Mouse (Mus musculus): ENCODE data around the gene Lrrk1. TPM values are rescaled to one million over a fixed set of nuclear protein-coding genes. Genes with fewer than 3 reads are reported as not detected.

Gene Lrrk1
- 16.6 and 18.5 TPM in 2 replicates for total RNA-seq (2021)
- long read RNA-seq, partial matches to known transcripts: 4 of 9 reads
- long read RNA-seq, other reads (novel, unspliced or antisense): 4 of 9 reads

- DNase-seq: peak; percentile 72
Measured at GRCm38 (mm10) chr7:66387813-66388521, at the start of gene Lrrk1. Gene Lrrk1, minus strand, starts transcription at chr7:66388350.

DNA sequence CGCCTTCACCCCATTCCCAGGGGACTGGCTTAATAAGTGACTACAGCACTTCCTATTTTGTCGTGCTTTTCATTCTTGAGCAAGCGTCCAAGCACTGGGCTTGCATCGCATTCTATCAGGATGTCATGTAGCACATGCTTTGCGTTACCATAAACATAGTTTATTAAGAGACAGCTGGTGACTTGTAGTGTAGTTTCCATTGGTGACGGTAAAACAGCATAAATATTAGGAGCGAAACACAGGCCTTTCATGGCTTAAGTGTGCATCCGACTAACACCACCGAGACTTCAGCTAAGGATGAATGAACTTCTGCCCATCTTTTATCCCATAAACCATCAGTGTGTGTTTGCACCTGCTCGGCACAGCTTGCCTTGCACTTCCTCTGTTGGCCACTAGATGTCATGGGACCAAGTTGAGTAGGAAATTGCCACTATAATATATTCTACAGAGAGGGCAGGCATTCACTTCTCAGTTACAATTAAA lies 46.3 kb upstream of the Lrrk1 start:
- DNase-seq: peak; percentile 70

DNA sequence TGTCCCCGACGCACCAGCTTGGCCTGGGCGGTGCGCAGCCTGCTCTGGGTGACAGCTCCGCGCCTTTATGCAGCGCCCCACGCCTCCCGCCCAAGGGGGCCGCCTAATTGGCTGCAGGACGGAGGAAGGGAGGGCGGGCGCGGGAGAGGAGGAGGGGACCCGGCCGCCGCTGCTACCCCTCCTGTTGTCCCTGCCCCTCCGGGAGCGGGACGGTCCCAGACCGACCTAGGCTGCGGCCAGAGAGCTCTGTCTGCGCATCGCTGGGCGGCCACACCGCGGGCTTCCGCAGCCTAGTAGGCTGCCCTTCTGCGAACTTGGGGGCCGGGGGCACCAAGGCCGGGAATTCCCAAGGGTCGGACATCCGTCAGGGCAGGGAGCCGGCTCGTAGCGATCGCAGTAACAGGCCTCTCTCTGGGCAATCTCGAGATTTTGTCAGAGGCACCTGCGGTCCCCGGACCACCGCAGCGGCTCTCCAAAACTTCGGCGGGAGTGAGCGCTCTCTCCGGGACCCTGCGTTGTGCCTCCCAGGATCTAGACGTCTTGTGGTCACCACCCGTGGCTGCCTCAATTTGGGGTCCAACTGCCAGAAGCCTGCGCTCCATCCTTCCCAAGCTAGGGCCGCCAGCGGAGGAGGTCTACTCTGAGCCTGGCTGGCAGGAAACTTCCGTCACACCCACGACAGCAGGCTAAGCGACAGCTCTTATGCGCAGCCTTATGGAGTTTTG lies 39.4 kb upstream of the Lrrk1 start, which contains the start of gene Aldh1a3:
Aldh1a3 (minus strand) TSS at position 81 of the 725 bp plus-strand sequence.
- peak; percentile 64 for DNase-seq

GRCm38 (mm10) chr7:66427053-66427436 lies 38.9 kb upstream of the Lrrk1 start:
- DNase-seq: no peak

DNA sequence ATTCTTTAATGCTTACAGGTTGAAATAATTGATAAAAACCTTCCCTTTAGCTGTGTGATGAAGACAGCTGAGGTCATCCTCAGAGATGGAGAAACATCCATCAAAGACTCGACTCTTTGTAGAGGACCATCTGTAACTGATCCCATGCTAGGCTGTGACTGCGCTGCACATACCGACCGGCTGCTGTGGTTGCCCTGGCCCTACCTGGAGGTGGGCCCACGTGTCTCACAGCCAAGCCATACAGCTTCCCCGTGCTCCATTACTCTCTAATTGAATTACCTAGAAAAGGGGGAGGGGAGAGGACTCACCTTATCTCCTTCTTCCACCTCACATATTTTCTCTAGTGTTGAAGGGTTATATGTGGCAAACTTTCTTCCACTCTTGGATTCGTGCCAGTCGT lies 33.8 kb upstream of the Lrrk1 start:
- DNase-seq: no peak

DNA sequence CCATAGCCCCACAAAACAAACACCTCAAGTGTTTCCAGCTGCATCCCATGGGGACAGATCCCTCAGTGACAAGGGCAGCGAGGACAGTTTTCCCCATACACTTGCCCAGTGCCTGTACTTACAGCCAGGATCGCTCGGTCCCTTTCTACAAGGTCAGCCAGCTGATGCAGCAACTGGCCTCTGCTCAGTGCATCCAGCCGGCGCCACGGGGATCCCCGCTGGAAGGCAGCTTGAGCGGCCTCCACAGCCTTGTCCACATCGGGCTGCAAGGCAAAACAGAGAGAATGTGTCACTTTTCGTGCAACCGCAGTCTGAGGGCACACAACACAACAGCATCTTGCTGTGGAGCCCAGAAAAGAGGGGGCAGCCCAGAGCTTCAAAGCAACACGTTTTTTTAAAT lies 30.8 kb upstream of the Lrrk1 start:
- DNase-seq: peak; percentile 58

GRCm38 (mm10) chr7:66416829-66417228 lies 28.7 kb upstream of the Lrrk1 start:
- DNase-seq: no peak

GRCm38 (mm10) chr7:66413093-66413492 lies 24.9 kb upstream of the Lrrk1 start:
- DNase-seq: no peak

- peak; percentile 27 for DNase-seq
Measured at GRCm38 (mm10) chr7:66409433-66409832, 21.3 kb upstream of the Lrrk1 start.

GRCm38 (mm10) chr7:66406971-66407370 lies 18.8 kb upstream of the Lrrk1 start:
- DNase-seq: peak; percentile 13

DNA sequence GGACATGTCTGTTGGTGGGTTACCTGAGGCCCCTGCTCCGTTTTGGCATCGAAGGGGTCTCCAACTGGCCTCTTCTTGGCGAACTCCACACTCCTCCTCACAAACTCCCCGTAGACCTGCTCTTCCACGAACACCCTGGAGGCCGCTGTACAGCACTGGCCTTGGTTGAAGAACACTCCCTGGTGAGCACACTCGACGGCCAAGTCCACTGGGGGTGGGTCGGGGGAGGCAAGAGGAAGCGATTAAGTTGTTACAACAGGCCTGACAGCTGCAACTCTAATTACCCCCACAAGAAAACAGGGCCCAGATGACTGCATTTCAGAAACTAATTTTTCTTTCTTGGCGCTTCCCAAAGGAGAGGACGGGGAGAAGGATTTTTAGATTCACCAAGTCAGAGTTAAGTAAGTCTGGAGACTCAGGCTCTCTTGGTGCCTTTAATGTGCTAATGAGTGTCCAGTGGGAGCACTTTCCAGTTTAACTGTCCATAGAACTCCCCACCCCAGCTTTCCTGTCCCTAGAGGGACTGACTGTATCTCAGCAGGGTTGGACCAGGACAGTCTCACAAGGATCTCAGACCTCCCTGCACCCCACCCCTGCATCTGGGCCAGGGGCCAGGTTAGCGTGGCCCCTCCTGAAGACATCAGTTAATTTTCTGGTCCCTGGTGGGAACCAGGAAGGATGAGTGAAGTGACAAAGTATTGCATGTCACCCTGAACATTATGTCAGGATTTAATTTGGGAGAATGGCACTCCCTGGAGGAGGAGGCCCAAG lies 18.0 kb upstream of the Lrrk1 start:
- DNase-seq: peak; percentile 28

DNA sequence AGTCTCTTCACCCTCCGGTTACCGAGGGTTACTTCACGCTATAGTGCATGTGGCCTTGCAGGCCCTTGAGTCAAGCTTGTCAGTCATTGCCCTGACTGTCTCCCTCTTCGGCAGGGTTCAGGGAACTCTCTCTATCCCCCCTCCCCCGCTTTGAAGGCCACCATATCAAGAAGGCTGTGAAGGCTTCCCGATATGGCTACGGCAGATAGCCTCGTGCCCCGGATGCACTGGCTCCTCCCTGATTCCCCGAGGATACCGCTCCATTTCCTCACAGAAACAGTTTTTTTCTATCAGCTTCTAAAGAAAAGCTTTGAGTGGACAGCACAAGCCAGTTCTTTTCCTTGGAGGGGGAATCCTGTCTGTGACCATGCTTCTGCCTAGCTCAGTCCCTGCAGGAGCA lies 17.4 kb upstream of the Lrrk1 start:
- peak; percentile 35 for DNase-seq

GRCm38 (mm10) chr7:66404802-66405201 lies 16.7 kb upstream of the Lrrk1 start:
- no peak for DNase-seq

DNA sequence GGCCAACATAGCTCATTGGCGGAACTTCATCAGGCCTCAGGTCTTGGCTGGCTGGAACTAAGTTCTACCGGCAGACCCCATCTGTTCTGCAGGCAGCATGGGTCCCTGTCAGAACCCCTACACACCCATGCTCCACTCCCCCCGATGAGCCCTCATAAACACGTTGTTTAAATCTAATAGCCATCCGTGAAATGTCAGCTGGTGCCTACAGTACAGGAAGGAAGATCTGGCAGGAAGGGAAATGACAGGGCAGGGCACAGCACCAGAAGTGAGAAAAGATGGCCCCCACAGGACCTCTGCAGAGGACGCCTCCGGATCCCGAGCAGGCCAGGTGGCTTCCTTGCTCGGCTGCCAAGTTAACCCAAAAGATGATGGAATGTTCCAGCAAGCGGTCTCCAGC lies 16.0 kb upstream of the Lrrk1 start:
- DNase-seq: no peak

DNA sequence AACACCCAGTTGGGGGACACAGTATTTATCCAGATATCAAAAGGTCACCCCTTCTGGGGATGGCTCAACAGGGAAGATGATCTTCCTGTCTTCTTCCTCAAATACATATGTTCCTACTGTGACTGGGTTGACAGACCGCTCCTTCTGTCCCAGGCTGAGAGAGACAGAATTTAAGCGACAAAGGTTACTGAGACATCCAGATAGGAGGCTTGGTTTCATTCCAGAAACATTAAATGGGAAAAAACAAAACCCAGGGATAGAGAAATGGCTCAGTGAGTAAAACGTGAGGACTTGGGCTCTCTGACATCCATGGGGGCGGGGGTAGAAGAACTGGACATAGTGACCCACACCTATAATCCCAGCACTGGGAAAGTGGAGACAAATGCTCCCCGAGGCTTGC lies 14.7 kb upstream of the Lrrk1 start:
- no peak for DNase-seq

GRCm38 (mm10) chr7:66401605-66402004 lies 13.5 kb upstream of the Lrrk1 start:
- no peak for DNase-seq

DNA sequence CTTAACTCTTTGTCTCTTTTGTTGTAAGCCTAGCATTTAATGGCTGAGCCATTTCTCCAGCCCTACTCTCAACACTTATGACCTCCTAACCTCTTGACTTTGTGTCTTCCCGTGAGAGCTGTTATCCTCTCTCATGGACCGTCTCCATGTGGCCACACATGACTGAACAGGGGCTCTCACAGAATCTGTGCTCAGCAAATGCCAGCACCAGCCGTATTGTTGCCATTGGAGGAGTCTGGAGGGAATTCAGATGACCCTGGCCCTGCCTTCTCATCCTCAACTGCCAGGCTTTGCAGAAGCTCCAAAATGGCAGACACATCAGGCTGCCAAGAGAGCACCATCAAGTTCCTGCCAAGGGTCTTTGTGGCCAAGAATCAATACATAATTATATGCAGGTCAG lies 9.1 kb upstream of the Lrrk1 start:
- no peak for DNase-seq

- DNase-seq: peak; percentile 50
Measured at GRCm38 (mm10) chr7:66388621-66389532, 727 bp upstream of the Lrrk1 start.

DNA sequence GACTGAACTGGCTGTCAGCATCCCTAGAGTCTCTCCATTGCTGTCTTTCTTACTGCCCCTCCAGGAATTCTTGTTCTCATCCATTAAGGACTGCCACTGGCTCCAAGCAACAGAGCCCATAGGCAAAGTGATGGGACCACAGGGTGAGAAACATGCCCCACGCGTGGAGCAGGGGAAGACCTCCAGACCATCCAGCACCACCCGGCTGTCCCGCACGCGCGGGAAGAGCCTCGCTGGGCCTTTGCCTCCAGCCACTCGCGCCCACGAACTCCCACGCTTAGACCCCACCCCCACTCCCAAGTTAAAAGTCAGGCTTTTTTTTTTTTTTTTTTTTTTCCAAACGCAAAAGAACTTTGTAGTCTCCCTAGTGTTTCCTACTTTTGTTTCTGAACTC lies 734 bp downstream of the Lrrk1 start:
- DNase-seq: peak; percentile 14

DNA sequence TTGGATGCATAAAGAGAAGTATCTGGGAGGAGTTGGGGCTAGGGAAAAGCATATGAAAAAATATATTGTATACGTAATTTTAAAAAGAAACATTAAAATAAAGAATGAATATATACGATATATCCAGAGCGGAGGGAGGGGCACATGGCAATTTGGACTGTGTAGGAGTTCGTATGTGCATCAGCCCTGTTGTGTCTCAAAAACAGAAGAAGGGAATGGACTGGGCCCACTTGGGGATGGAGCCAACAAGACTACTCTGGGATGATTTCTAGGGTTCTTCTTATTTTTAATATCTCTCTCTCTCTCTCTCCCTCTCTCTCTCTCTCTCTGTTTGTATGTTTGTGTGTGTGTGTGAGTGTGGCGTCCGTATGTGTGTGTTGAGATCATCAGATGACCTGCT lies 1.7 kb downstream of the Lrrk1 start:
- no peak for DNase-seq

- no peak for DNase-seq
Measured at GRCm38 (mm10) chr7:66385826-66386225, 2.3 kb downstream of the Lrrk1 start.

DNA sequence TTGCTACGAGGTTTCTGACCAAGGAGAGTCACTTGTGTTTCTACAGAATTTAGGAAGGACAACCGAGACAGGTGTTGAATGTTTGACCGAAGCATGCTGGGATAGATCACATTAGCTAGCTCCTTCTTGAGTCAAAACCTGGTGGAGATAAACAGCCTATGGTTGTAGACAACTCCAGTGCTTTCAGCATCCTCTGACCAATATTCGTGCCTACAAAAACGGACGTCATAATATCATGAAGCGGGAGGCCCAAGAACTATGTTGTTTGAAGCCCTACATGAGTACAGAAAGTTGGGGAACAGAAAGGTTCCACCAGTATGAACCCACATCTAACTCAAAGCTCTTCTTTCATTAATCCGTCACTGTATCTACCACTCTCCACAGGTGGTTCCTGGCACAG lies 3.3 kb downstream of the Lrrk1 start:
- DNase-seq: no peak
